Mouse (Mus musculus) spleen, adult 18-20 months (tissue): Measurements from ENCODE around the gene Cmtm1.
"Not testable (repeated sequence)": the region's sequence is repeated elsewhere in the genome, so short reads cannot be mapped to it uniquely, and the experiment has no call there.

Source experiments
- DNase-seq, 2 experiments: peaks; one replicate each; pipeline ENCODE4 v3.0.0; 2022; ENCODE audit warnings: mixed read lengths in 2 of 2

Gene Cmtm1

DNA sequence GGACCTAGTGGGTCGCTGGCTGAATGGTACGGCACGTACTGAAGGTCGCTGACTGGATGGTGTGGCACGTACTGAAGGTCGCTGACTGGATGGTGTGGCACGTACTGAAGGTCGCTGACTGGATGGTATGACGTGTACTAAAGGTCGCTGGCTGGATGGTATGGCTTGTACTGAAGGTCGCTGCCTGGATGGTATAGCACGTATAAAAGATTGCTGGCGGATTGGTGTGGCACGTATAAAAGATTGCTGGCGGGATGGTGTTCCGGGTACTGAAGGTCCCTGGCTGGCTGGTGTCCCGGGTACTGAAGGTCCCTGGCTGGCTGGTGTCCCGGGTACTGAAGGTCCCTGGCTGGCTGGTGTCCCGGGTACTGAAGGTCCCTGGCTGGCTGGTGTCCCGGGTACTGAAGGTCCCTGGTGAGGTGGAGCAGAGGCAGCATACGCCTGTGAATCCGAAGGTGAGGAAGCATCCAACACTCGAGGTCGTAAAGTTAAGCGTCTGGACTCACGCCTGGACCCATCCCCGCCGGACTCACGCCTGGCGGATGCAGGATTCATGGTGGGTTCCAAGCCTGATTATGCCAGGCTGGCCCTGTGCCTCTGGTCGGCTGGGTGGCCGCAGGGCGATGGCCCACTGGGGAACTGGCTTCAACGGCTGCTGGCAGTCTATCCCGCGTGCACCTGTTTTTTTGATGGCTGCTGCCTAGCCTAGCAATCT, at the start of gene Cmtm1, which contains the start of gene Gm45711:
Gene Cmtm1 (minus strand): TSS at position 705 of the 715 bp plus-strand sequence.
Gene Gm45711 (minus strand): TSS at position 641 of the 715 bp plus-strand sequence.
- not testable (repeated sequence) for DNase-seq

DNA sequence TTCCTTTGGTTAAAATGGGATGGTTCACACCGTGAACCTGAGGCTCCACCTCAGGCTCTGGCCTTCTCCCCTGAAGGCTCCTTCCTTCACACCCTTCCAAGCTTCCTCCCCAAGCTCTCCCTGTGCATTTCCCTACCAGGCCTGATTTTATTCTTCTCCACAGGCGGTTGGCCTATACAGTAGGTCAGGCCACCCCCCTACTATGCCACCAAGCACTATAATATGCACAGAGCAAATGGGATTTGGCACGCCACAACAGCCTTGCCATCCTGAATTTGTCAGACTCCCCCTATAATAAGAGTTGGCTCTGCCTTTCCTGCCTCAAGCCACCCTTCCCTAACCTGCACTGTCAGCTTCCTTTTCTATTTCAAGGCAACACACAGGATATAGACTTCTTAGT, 48.7 kb upstream of the Cmtm1 start:
- DNase-seq: no peak

DNA sequence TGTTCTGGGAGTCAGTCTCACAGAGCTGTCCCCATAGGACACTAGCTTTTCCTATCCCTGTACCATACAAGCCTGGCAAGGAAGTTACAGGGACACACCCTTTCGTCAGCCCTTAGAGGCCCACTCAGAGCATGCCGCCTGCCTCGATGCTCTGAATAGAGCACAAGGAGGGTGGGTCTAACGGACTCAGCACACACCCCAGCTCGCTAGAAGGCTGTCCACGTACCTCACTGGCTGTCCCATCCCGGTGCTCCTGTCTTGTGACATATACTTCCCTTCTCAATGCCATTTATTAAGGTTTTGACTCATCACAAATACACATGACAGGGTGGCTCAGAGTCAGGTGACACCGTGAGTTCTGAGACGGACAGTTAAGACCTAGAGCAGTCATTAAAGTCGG, 44.6 kb upstream of the Cmtm1 start:
- no peak for DNase-seq

DNA sequence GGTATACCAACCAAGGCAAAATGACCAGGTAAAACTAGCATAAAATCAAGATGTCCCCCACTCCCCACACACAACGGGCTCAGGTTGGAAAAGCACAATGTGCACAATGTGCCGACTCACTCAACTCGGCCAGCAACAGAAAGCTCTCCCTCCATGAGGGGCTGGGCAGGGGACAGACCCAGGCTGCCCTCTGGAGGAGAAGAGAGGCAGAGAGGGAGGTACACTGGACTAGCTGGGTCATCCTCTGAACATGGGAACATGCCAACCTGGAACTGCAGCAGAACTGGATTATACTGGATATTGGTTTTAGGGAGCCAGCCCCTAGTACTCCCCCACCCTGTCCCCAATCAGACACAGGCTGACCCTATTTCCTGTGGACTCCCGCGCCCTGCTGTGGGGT, 43.2 kb upstream of the Cmtm1 start:
- DNase-seq: no peak

DNA sequence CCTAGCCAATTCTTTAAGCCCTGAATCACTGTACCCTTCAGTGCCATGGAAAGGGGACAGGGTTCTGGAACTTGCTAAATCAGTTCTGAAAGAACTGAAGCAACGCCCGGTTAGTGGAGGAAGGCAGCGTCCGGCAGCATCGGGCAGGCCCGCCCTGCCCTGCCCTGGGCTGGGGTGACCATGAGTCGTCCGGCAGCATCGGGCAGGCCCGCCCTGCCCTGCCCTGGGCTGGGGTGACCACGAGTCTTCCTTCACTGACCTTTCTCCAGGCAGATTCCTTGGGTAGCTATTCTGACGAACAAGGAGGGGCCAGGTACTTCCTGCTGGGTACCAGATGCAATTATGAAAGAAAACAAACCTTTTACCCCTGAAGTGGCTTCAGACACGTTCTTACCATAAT, 40.1 kb upstream of the Cmtm1 start:
- DNase-seq: no peak

DNA sequence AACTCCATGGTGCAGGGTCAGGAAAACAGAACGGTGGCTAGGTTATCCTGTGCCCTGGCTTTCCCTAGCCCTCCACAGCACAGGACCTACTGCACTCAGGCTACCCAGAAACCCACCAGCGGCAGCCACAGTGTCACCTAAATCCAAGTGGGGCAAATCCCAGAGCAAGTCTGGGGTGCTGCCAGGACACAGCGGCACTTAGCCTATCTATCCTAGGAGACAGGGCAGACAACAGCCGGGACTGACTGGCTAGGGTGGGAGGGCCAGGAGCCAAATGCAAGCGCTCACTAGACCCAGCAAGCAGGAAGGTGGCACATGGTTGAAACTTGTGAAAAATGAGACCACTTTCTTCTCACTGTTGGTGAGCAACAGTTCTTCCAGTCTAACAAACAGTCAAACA, 39.0 kb upstream of the Cmtm1 start:
- no peak for DNase-seq

DNA sequence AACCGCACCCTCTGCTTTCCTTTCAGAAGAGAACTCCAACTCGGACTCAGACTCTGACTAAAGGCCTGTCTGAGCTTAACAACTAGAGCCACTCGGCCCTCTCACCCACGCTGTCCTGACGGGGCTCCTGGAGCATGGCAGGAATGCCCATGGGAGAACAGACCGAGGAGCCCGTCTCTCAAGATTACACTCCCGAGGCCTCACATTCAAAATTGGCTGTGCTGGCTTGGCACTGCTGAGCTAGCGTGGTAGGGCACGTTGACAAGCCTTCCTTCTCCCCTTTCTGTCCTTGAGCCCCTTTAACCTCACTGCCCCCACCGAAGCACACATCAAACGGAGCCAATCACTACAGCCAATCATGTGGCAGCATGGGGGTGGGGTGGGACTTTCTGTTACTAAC, 36.8 kb upstream of the Cmtm1 start:
- no peak for DNase-seq

DNA sequence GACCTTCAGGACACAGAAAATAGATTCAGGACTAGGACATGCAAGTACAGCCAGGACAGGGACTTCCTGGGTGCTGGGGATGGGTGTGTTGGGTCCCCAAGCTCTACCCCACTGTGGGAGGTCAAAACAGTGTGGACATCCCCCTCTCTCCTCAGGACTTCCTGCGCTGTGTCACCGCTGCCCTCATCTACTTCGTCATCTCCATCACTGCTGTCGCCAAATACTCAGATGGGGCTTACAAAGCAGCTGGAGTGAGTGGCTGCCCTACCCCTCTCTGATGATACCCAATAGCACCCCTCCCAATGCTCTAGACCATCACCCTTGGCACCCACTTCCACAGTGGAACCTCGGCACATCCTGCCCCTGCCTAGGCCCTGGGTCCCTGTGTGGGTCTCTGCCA, 34.7 kb upstream of the Cmtm1 start:
- no peak for DNase-seq

DNA sequence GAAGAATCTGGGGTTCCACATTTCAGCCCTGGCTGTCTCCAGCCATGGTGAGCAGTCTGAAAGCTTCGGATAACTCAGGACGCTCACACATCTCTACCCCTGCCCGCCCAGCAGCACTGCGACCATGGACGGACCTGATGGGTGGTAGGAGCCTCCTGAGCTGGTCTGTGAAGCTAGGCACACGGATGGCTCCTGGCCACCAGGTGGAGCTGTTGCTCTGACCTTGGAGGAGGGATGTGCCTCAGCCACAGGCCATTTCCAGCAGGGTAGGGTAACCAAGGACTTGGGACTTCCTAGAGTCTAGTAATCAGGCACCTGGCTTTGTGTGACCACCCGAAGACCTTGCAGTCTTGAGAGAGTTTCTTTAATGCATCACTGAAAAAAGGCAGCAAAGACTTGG, 34.0 kb upstream of the Cmtm1 start:
- peak; percentile 60 to 86 for DNase-seq

DNA sequence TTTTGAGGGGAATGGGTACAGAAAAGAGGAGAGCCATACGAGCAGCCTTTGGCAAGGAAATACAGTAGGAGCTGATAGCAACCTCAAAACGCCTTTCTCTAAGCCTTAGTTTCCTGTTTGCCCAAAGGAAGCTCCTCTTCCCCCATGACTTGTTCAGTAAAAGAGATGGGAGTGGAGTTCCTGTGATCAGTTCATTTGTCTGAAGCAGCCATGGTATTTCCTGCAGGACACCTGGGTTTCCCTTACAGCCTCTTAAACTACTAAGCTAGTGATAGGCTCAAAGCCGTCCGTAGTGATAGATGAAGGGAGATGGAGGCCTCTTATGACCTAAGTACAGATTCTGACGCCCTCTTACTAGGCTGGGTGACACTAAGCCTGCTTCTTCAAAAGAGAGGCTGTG, 32.5 kb upstream of the Cmtm1 start:
- DNase-seq: no peak

DNA sequence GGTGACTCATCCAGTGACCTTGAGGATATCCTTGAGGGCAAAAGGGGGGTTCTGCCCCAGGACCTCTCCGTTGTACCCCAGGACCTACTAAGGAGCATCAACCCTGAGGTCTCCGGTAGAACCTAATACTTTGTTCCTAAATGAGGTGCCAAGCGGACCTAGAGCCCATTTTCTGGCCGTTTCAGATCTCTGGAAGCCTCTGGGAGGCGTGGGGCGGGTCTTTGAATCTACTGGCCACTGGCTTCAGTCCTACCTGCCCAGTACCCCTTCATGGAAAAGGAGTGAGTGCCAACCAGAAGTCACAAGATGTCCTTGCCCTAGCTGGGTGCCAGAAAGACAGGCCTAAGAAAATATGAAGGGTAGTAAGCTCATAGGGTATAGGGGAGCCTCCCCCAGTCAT, 31.7 kb upstream of the Cmtm1 start:
- no peak for DNase-seq

DNA sequence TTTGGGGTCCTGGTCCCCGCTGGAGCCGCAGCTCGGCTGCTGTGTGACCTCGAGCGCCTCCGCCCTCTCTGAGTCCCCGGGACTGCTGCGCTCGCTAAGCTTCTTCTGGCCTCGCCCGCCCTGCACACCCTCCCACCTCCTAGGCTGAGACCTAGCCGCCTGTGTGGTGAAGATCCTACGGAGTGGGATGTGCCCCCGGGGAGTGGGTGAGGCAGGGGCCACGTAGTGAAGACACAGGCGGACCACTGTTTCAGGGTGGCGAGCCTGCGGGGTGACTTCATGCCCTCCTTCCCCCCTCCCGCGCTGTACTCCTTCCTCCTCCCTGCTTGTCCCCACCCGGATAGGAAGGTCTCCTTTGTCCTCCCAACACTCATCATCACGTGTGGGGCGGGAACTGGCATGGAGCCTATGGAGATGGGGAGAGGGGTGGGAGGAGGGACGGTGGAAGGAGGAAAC, 31.2 kb upstream of the Cmtm1 start:
- no peak for DNase-seq

DNA sequence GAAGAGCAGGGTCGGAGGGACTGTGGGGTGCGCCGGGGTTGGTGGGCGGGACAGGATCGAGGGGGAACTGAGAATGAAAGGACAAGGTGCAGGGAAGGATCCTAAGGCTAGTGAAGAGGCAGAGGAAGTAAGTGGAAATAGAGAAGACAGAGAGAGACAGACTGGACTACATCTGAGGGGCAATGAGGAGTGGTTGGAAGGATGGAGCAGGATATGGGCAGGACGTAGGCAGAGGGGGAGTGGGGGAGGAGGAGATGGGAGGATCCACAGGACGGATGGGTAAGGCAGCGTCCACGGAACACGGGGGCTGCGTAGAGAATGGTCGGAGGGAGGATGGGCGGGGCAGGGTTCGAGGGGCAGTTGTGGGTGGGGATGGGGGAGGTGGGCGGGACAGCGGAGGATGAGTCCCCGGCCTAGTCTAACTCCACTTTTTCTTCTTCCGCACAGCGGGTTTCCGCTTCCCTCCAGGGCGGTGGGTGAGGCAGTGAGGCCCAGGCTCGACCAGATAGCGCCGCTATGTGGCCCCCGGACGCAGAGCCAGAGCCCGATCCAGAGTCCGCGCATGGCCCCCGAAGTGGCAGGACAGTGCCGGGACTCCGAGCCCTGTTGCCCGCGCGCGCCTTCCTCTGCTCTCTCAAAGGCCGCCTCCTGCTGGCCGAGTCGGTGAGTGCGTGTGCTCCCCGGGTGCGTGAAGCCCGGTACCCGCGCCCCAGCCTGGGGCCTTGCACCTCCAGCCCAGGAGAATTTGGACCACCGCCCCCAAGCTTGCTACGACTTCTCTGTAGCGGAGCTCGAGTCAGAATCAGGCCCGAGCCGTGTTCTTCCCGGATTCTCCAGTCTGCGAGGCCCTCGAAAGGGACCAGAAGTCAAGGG, 30.5 kb upstream of the Cmtm1 start:
- peak; percentile 69 to 75 for DNase-seq

DNA sequence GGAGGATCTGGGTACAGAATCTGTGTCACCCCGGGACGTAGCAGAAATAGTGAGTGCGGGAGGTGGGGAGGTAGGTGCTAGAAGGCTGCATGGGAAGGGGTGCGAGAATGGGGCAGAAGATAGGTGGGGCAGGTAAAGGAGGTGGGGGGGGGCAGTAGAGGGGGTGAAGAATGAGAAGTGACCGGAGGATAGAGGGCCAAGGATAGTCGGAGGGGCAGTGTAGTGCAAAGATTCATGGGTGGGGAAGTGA, 30.0 kb upstream of the Cmtm1 start:
- DNase-seq: no peak

DNA sequence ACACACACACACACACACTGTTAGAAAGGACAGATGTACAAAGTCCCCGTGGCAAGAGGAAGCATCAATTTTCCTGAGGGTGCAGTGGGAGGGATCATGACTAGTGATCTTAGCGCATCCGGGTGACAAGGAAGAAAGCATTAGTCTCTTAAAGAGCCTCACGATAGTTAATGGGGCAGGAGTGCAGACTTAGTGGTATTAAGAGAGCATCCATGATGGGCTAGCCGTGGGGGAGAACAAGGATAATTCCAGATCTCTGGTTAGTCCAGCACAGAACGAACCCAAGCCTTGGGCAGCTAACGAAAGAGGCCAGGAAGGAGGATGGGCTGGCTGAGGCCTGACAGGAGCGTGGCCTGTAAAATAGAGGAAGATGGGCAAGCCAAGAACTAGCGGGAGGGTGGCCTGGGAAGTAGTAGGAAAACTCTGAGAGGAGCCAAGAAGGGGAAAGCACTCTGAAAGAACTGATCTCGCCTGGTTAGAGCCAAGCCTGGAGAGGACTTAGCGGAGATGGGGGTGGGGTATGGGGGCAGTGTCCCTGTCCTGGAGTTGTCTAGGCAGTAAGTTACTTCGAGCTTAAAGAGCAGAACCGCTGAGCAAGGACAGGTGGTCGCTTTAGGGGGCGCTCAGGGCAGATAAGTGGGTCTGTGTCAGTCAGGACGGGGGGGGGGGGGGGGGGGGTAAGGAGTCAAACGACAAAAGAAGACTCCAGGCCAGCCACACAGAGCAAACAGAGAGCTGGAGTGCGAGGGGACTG, 29.5 kb upstream of the Cmtm1 start, which contains the start of gene Cmtm3:
Gene Cmtm3 (plus strand): TSS at position 182 of the 754 bp plus-strand sequence.
- no peak for DNase-seq

DNA sequence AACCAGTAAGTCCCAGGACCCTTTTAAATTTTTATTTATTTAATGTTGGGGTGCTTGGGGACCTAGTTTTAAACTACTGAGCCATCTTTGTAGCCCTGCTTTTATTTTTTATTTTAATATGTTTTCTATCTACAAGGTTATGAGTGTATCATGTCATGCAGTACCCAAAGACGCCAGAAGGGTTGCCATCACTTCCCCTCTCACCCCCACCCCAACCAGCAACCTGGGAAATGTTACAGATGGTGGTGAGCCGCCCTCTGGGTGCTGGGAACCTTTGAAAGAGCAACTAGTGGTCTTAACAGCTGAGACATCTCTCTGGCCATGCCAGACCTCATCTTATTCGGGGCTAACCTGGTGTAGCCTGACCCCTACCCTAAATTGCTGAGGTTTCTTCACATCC, 27.9 kb upstream of the Cmtm1 start:
- DNase-seq: no peak

DNA sequence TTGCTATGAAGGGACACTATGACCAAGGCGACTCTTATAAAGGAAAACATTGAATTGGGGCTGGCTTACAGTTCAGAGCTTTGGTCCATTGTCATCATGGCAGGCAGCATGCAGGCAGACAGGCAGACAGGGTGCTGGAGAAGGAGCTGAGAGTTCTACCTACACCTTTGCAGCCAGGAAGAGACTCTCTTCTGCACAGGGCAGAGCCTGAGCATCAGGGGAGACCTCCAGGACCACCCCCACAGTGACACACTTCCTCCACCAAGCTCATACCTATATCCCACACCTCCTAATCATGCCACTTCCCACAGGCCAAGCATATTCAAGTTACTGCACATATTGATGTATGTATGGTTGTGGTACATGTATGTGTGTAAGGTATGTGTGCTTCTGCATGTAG, 26.9 kb upstream of the Cmtm1 start:
- no peak for DNase-seq

DNA sequence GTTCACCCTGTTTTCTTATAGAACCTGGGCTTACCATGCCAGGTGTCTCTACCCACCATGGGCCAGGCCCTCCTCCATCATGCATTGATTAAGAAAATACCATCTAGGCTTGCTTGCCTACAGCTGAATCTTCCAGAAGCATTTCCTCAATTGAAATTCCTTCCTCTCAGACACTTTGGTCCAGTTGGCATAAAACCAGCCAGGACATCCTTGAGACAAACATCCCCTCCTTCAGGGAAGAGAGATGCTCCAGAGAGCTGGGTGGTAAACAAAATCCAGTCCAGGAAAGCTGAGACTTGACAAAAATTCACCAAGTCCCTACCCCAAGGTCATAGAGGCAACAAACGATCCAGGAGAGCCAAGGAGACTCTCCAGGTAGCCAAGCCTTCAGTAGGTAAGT, 24.3 kb upstream of the Cmtm1 start:
- no peak for DNase-seq

DNA sequence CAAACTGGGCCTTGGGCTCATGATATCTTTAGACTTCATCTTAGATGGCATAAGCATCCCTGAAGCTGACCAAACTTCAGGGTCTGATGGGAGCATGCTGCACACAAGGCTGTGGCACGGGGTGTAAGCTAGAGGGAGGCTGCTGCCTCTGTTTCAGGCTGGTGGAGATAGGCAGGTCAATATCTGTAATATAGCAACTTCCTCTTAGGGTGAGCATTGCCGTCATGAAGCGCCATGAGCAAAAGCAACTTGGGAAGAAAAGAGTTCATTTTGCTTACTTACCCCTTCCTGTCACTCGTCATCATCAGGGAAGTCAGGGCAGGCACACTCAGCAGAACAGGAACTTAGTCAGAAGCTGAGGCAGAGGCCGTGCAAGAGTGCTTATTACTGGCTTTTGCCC, 23.8 kb upstream of the Cmtm1 start:
- DNase-seq: no peak

DNA sequence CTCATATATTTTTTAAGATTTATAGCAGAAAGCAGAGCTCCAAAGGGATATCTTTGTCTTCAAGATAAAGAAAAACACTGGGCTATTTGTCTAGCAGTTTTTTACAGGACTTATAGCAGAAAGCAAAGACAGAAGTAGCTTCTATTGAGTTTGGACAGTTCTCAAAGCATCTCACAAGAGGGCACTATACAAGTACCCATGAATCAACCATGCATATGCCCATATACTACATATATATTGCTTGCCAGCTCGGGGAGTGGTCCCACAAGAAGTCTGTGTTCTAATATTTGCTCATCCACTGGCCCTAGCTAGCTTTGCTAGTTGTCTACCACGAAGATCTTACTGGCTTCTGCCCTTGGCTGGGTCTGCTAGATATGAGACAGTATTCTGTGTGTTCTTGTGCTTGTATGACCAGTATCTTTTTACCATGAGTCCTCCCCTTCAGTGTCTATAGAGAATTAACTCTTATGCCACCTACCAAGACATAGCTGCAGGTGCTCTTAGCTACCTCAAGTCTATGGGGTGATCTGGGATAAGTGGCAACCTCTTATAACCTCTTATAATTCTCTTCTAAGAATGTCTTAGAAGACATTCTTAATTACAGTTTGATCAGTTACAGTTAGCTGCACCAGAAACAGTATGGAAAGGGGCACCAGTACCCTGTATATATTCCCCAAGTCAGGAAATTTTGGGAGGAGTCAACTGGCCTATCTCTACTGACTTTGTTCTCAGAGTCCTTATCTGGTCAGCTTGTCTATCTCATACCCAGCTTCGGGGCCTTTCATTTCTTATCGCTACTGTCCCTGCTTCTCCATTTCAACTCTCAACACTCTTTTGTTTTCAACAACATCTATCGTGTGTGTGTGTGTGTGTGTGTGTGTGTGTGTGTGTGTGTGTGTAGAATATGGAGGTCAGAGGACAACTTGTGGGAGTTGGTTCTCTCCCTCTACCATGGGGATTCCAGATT, 23.0 kb upstream of the Cmtm1 start:
- no peak for DNase-seq

DNA sequence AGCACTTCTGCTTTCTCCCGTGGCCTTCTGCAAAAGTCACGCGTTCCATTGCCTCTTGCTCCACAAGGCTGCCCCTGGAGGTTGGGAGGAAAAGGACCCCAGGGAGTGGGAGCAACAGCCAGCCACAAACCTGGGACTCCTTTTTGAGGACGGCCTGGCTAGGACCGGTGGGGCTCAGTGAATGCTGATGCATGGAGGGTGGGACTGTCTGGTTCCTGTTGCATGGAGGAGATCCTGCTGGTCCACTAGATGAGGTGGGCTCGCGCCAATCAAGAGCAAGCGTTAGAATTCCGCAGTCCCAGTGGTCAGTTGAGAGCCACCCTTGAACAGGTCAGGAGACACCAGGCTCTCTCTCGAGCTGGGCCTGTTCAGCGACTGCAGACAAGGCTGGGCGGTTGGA, 12.0 kb upstream of the Cmtm1 start, which contains the start of gene Cmtm2b:
Gene Cmtm2b (plus strand): TSS at position 301 of the 400 bp plus-strand sequence.
- DNase-seq: not testable (repeated sequence)

DNA sequence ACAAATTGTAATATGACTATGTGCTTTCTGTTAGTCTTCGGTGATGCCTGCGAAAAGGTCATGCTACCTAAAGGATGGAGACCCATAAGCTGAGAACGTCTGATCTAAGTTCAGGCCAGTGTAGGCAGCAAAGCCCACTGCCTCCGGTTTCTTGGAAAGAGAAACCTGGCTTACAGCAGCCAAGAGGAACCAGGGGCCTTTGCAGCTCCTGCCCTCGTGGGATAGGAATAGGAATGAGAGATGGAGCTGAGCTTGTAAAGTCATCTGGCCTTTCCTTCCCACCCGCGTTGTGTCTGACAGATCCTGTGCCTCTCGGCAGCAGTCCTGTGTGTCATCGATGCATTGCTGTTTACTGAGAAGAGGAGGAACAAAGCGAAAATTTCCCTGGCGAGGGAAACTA, 11.3 kb upstream of the Cmtm1 start, which contains the start of gene Gm11020:
Gene Gm11020 (plus strand): TSS at position 301 of the 400 bp plus-strand sequence.
- DNase-seq: not testable (repeated sequence)
